Mouse (Mus musculus) MEL (cell line): Measurements from ENCODE around the gene Atoh1. TPM values are rescaled to one million over a fixed set of nuclear protein-coding genes. Genes with fewer than 3 reads are reported as not detected.

Source experiments
- DNase-seq: peaks from one replicate; pipeline ENCODE4 v3.0.0; 2011; ENCODE audit warnings: low read depth, low spot score
- H3K27ac ChIP-seq: 2 replicates; pipeline ENCODE4 v1.5.1; 2012; ENCODE audit warnings: low read depth, mild to moderate bottlenecking, control low read depth, low read length, moderate library complexity; ENCODE audit not compliant: control insufficient read depth
- H3K27me3 ChIP-seq, 2 experiments: fragments of 150-350 bp in 1 of 2; sonication (generic) in 1 of 2; 2 replicates each; pipeline ENCODE4 v1.6.1; 2012; ENCODE audit warnings: low read length in 2 of 2, mild to moderate bottlenecking in 2 of 2, improper control_type of control experiment in 1 of 2, moderate library complexity in 1 of 2; ENCODE audit not compliant: insufficient read depth in 2 of 2, control insufficient read depth in 1 of 2
- H3K36me3 ChIP-seq, 2 experiments: 2 replicates each; pipeline ENCODE4 v1.6.1; 2012 to 2014; ENCODE audit warnings: low read length in 2 of 2, improper control_type of control experiment in 1 of 2, inconsistent platforms in 1 of 2, mild to moderate bottlenecking in 1 of 2; ENCODE audit not compliant: insufficient read depth in 2 of 2, control insufficient read depth in 1 of 2
- H3K4me1 ChIP-seq, 2 experiments: fragments of 150-350 bp in 1 of 2; sonication (generic) in 1 of 2; 2 replicates each; pipeline ENCODE4 v1.6.1; 2012; ENCODE audit warnings: low read length in 2 of 2, improper control_type of control experiment in 1 of 2, mild to moderate bottlenecking in 1 of 2; ENCODE audit not compliant: insufficient read depth in 2 of 2, control insufficient read depth in 1 of 2
- H3K4me3 ChIP-seq, 2 experiments: fragments of 150-350 bp in 1 of 2; sonication (generic) in 1 of 2; 2 replicates each; pipeline ENCODE4 v1.5.1; 2012; ENCODE audit warnings: low read depth in 2 of 2, low read length in 2 of 2, mild to moderate bottlenecking in 2 of 2, moderate library complexity in 2 of 2, control low read depth in 1 of 2, improper control_type of control experiment in 1 of 2; ENCODE audit not compliant: control insufficient read depth in 1 of 2, insufficient read depth in 1 of 2
- H3K79me2 ChIP-seq: 2 replicates; pipeline ENCODE4 v1.6.1; 2012; ENCODE audit warnings: mild to moderate bottlenecking, low read length, moderate library complexity; ENCODE audit not compliant: control insufficient read depth, poor library complexity, insufficient read depth
- H3K9ac ChIP-seq: 2 replicates; pipeline ENCODE4 v1.6.1; 2012; ENCODE audit warnings: low read depth, mild to moderate bottlenecking, control low read depth, low read length, moderate library complexity; ENCODE audit not compliant: control insufficient read depth, poor library complexity, severe bottlenecking
- H3K9me3 ChIP-seq: fragments of 150-350 bp; sonication (generic); replicated peaks from 2 replicates; pipeline ENCODE4 v1.6.1; 2012; ENCODE audit warnings: mild to moderate bottlenecking, low read length, improper control_type of control experiment, moderate library complexity; ENCODE audit not compliant: insufficient read depth
- CHD1 ChIP-seq: IDR thresholded peaks from 2 replicates; pipeline ENCODE4 v1.6.1; 2012; ENCODE audit warnings: low read depth, mild to moderate bottlenecking, inconsistent platforms, low read length, improper control_type of control experiment
- CTCF ChIP-seq, 3 experiments: IDR thresholded peaks in 2 of 3; conservative IDR thresholded peaks in 1 of 3; 2 replicates each; pipeline ENCODE4 v1.5.1; 2011 to 2012; ENCODE audit warnings: low read length in 3 of 3, low read depth in 2 of 3, mild to moderate bottlenecking in 2 of 3, improper control_type of control experiment in 1 of 3, inconsistent platforms in 1 of 3, mixed read lengths in 1 of 3, moderate library complexity in 1 of 3; ENCODE audit not compliant: control insufficient read depth in 1 of 3, insufficient read depth in 1 of 3, poor library complexity in 1 of 3, severe bottlenecking in 1 of 3
- E2F4 ChIP-seq: IDR thresholded peaks from 2 replicates; pipeline ENCODE4 v1.6.1; 2011; ENCODE audit warnings: low read depth, low read length, improper control_type of control experiment, borderline replicate concordance
- ELF1 ChIP-seq: IDR thresholded peaks from 2 replicates; pipeline ENCODE4 v1.6.1; 2014; ENCODE audit warnings: low read depth, mild to moderate bottlenecking, inconsistent platforms, low read length, improper control_type of control experiment, moderate library complexity
- EP300 ChIP-seq, 2 experiments: IDR thresholded peaks; 2 replicates each; pipeline ENCODE4 v1.6.1; 2011; ENCODE audit warnings: improper control_type of control experiment in 2 of 2, low read length in 2 of 2, low read depth in 1 of 2, mild to moderate bottlenecking in 1 of 2
- ETS1 ChIP-seq: IDR thresholded peaks from 2 replicates; pipeline ENCODE4 v1.6.1; 2012; ENCODE audit warnings: low read depth, mild to moderate bottlenecking, inconsistent platforms, low read length, improper control_type of control experiment, moderate library complexity
- GATA1 ChIP-seq: IDR thresholded peaks from 2 replicates; pipeline ENCODE4 v1.6.1; 2011; ENCODE audit warnings: low read depth, low read length, improper control_type of control experiment
- JUND ChIP-seq: IDR thresholded peaks from 2 replicates; pipeline ENCODE4 v1.6.1; 2011; ENCODE audit warnings: low read depth, mild to moderate bottlenecking, improper control_type of control experiment, low read length
- KAT2A ChIP-seq: conservative IDR thresholded peaks from 2 replicates; pipeline ENCODE4 v1.6.1; 2012; ENCODE audit warnings: low read depth, low read length, improper control_type of control experiment, inconsistent platforms
- MAFK ChIP-seq: IDR thresholded peaks from 2 replicates; pipeline ENCODE4 v1.6.1; 2011; ENCODE audit warnings: low read depth, mild to moderate bottlenecking, low read length, improper control_type of control experiment, borderline replicate concordance
- MAX ChIP-seq: IDR thresholded peaks from 2 replicates; pipeline ENCODE4 v1.6.1; 2011; ENCODE audit warnings: low read length, improper control_type of control experiment
- MEF2A ChIP-seq: IDR thresholded peaks from 2 replicates; pipeline ENCODE4 v1.6.1; 2014; ENCODE audit warnings: low read depth, mild to moderate bottlenecking, inconsistent platforms, low read length, improper control_type of control experiment; ENCODE audit not compliant: poor library complexity, insufficient replicate concordance, severe bottlenecking; ENCODE audit errors: extremely low read depth
- MYB ChIP-seq: IDR thresholded peaks from 2 replicates; pipeline ENCODE4 v1.6.1; 2011; ENCODE audit warnings: mild to moderate bottlenecking, low read depth, low read length, improper control_type of control experiment
- MYC ChIP-seq: IDR thresholded peaks from 2 replicates; pipeline ENCODE4 v1.6.1; 2011; ENCODE audit warnings: low read depth, mild to moderate bottlenecking, low read length, improper control_type of control experiment, moderate library complexity
- NRF1 ChIP-seq: IDR thresholded peaks from 2 replicates; pipeline ENCODE4 v1.6.1; 2014; ENCODE audit warnings: low read depth, mild to moderate bottlenecking, inconsistent platforms, low read length, improper control_type of control experiment, moderate library complexity; ENCODE audit not compliant: poor library complexity, insufficient read depth, severe bottlenecking
- POLR2A ChIP-seq, 2 experiments: IDR thresholded peaks; 2 replicates each; pipeline ENCODE4 v1.6.1; 2011 to 2012; ENCODE audit warnings: low read length in 2 of 2, mild to moderate bottlenecking in 2 of 2, control low read depth in 1 of 2, improper control_type of control experiment in 1 of 2, low read depth in 1 of 2, moderate library complexity in 1 of 2; ENCODE audit not compliant: control insufficient read depth in 1 of 2, insufficient read depth in 1 of 2, poor library complexity in 1 of 2
- POLR2AphosphoS2 ChIP-seq: IDR thresholded peaks from 2 replicates; pipeline ENCODE4 v1.6.1; 2011; ENCODE audit warnings: low read length, improper control_type of control experiment
- POLR2AphosphoS5 ChIP-seq: IDR thresholded peaks from 2 replicates; pipeline ENCODE4 v1.6.1; 2012; ENCODE audit warnings: low read depth, borderline replicate concordance, mild to moderate bottlenecking, inconsistent platforms, low read length, moderate library complexity, mixed read lengths
- RAD21 ChIP-seq: IDR thresholded peaks from 2 replicates; pipeline ENCODE4 v1.6.1; 2011; ENCODE audit warnings: mild to moderate bottlenecking, low read depth, low read length, improper control_type of control experiment
- TAL1 ChIP-seq: IDR thresholded peaks from 2 replicates; pipeline ENCODE4 v1.6.1; 2012; ENCODE audit warnings: mild to moderate bottlenecking, inconsistent platforms, low read length, moderate library complexity, mixed read lengths
- TBP ChIP-seq: IDR thresholded peaks from 2 replicates; pipeline ENCODE4 v1.8.0; 2011; ENCODE audit warnings: low read depth, low read length, improper control_type of control experiment
- TCF12 ChIP-seq: IDR thresholded peaks from 2 replicates; pipeline ENCODE4 v1.6.1; 2014; ENCODE audit warnings: low read depth, mild to moderate bottlenecking, inconsistent platforms, low read length, improper control_type of control experiment, moderate library complexity
- UBTF ChIP-seq: IDR thresholded peaks from 2 replicates; pipeline ENCODE4 v1.6.1; 2012; ENCODE audit warnings: low read depth, mild to moderate bottlenecking, inconsistent platforms, low read length, improper control_type of control experiment, moderate library complexity, borderline replicate concordance; ENCODE audit not compliant: insufficient read depth
- USF2 ChIP-seq, 2 experiments: IDR thresholded peaks; 2 replicates each; pipeline ENCODE4 v1.6.1; 2011 to 2012; ENCODE audit warnings: improper control_type of control experiment in 2 of 2, low read length in 2 of 2, borderline replicate concordance in 1 of 2, inconsistent platforms in 1 of 2, low read depth in 1 of 2, mild to moderate bottlenecking in 1 of 2; ENCODE audit not compliant: insufficient read depth in 1 of 2
- ZKSCAN1 ChIP-seq: IDR thresholded peaks from 2 replicates; pipeline ENCODE4 v1.6.1; 2012; ENCODE audit warnings: low read depth, mild to moderate bottlenecking, inconsistent platforms, low read length, improper control_type of control experiment, moderate library complexity
- ZMIZ1 ChIP-seq: IDR thresholded peaks from 2 replicates; pipeline ENCODE4 v1.6.1; 2012; ENCODE audit warnings: low read depth, mild to moderate bottlenecking, inconsistent platforms, low read length, improper control_type of control experiment, moderate library complexity
- polyA plus RNA-seq, 2 experiments: library from polyadenylated mRNA; stranded (reverse) in 1 of 2; unstranded in 1 of 2; fragments of >175 nt in 1 of 2; fragments of >200 nt in 1 of 2; gene quantifications; 2 replicates each; pipeline versions ENCODE4 v1.2.1 to v1.2.4; 2012; ENCODE audit warnings: low replicate concordance in 2 of 2, low read depth in 1 of 2; ENCODE audit not compliant: insufficient read length in 2 of 2, insufficient read depth in 1 of 2, missing spikeins in 1 of 2
- total RNA-seq: library from RNA; depleted of rRNA; stranded (reverse); fragments of 300-350 nt; gene quantifications from 2 replicates; pipeline ENCODE4 v1.2.3, GENCODE M21; 2012

Atoh1 gene
- total and polyA plus RNA-seq, 3 experiments: not detected

DNA sequence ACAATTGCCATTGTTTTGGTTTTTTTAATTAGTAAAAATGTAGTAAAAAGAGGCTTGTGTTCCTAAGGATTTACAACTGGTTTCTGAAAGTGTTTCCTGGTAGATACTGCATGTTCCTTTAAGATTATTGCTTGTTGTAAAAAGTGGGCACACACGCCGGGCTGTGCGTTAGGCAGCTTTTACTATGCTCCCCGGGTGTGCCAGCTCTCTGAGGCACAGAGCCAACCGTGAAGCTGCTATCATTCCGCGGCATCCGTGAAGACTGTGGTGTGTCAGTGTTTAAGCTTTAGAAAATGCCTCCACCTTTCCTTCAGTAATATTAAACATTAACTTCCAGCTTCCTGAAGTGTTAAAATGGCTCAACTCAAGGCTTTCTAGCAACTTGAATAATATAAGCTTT, 35.0 kb downstream of the Atoh1 start:
- TF ChIP-seq ZKSCAN1: no peak
- TF ChIP-seq MYB: no peak
- TF ChIP-seq MYC: no peak
- TF ChIP-seq GATA1: no peak
- no peak for TF ChIP-seq POLR2AphosphoS2
- TF ChIP-seq ETS1: no peak
- no peak for TF ChIP-seq TBP
- TF ChIP-seq MEF2A: no peak
- TF ChIP-seq E2F4: no peak
- TF ChIP-seq, all 39 proteins: peak for 0
- no peak overlapping the region for H3K4me3 ChIP-seq
- H3K9me3 ChIP-seq: no peaks in the 10 kb centered on the region
- no peaks in the 10 kb centered on the region for H3K4me1 ChIP-seq
- no peaks in the 10 kb centered on the region for H3K27me3 ChIP-seq
- no peaks in the 10 kb centered on the region for H3K79me2 ChIP-seq
- no peaks in the 10 kb centered on the region for H3K36me3 ChIP-seq
- no peak for DNase-seq
- H3K27ac ChIP-seq: no peak overlapping the region
- H3K9ac ChIP-seq: no peak overlapping the region

DNA sequence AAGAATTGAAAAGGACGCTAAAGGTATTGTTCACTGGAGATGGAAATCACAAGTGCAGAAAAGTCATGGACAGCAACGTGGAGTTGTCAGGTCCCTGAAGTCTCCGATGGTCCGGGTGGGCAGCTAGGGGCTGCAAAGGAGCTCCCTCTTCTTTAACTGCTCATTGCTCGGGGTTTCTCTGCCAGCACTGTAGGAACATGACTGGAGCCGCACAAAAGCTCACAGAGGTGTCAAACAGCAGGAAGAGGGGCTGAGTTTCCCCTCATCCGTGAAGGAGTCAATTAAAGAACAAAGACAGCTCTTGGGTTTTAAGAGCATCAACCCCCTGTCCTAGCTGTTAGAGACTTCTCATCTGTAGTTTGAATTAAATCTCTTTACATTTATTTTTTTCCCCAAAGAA, 44.5 kb downstream of the Atoh1 start:
- Histone ChIP-seq H3K4me1 (no peaks in the 10 kb centered on the region), H3K27ac (no peak overlapping the region), H3K9me3 (no peaks in the 10 kb centered on the region), H3K36me3 (no peaks in the 10 kb centered on the region), H3K79me2 (no peaks in the 10 kb centered on the region), H3K9ac (no peak overlapping the region), H3K4me3 (no peak overlapping the region), H3K27me3 (no peaks in the 10 kb centered on the region)
- TF ChIP-seq MYC (no peak), UBTF (no peak), NRF1 (no peak), CHD1 (no peak), POLR2A (IDR thresholded peaks at IDR 0.05; ENCODE audit: control insufficient read depth in 1 of 2, insufficient read depth in 1 of 2, low read depth in 1 of 2, low read length in 2 of 2, poor library complexity in 1 of 2) (no peak), POLR2AphosphoS5 (no peak), CTCF (IDR thresholded peaks at IDR 0.05 in 2 of 3, conservative IDR thresholded peaks at IDR 0.05 in 1 of 3; ENCODE audit: control insufficient read depth in 1 of 3, insufficient read depth in 1 of 3, low read depth in 2 of 3, low read length in 3 of 3, poor library complexity in 1 of 3, severe bottlenecking in 1 of 3) (no peak), TAL1 (no peak), POLR2AphosphoS2 (no peak), TCF12 (no peak), ZMIZ1 (no peak), EP300 (IDR thresholded peaks at IDR 0.05; ENCODE audit: low read depth in 1 of 2, low read length in 2 of 2) (no peak), MAFK (no peak), USF2 (IDR thresholded peaks at IDR 0.05; ENCODE audit: borderline replicate concordance in 1 of 2, insufficient read depth in 1 of 2, low read depth in 1 of 2, low read length in 2 of 2) (no peak), MYB (no peak), JUND (no peak), ELF1 (no peak), RAD21 (no peak), KAT2A (no peak), MAX (no peak)
- DNase-seq: no peak
